Mouse (Mus musculus): Measurements from ENCODE around the gene Tlx1. TPM values are rescaled to one million over a fixed set of nuclear protein-coding genes. Genes with fewer than 3 reads are reported as not detected.
A peak's percentile ranks its signal among the peaks of the same experiment; 100 is the strongest.

The Tlx1 gene
- polyA plus RNA-seq, 1 experiment from 2014 or later = not detected

- Histone ChIP-seq H3K9ac (replicated peaks; ENCODE audit: low read depth) (no peak overlapping the region), H3K36me3 (ENCODE audit: insufficient read depth, low read length) (no peaks in the 10 kb centered on the region), H3K27me3 (replicated peaks; ENCODE audit: insufficient read depth, low read length) (no peaks in the 10 kb centered on the region), H3K4me2 (replicated peaks; ENCODE audit: low read depth, low read length) (no peak overlapping the region), H3K9me3 (ENCODE audit: low read length) (no peaks in the 10 kb centered on the region), H3K4me3 (ENCODE audit: low read depth, low read length) (no peak overlapping the region), H3K27ac (ENCODE audit: low read length) (no peak overlapping the region), H3K4me1 (ENCODE audit: insufficient read depth, low read depth, low read length) (no peaks in the 10 kb centered on the region)
- ATAC-seq (peak; percentile 64), DNase-seq (ENCODE audit: low spot score) (peak; percentile 90)
- WGBS = 16% methylated on average over 26 of the region's 26 CpGs
- TF ChIP-seq EP300 (IDR thresholded peaks at IDR 0.05) (no peak), CTCF (IDR thresholded peaks at IDR 0.05) (peak; percentile 88)
Observed at GRCm38 (mm10) chr19:45177004-45177737, 26.7 kb downstream of the Tlx1 start.

GRCm38 (mm10) chr19:45179451-45179850 lies 29.0 kb downstream of the Tlx1 start:
- no peak overlapping the region for H3K4me3 ChIP-seq (ENCODE audit: low read depth, low read length)
- TF ChIP-seq CTCF (IDR thresholded peaks at IDR 0.05) = no peak
- no peak for TF ChIP-seq EP300 (IDR thresholded peaks at IDR 0.05)
- WGBS = 77% methylated on average over 4 of the region's 4 CpGs

GRCm38 (mm10) chr19:45180447-45180846 lies 30.0 kb downstream of the Tlx1 start:
- H3K4me2 ChIP-seq (replicated peaks; ENCODE audit: low read depth, low read length) = no peak overlapping the region
- H3K27ac ChIP-seq (ENCODE audit: low read length) = no peak overlapping the region
- TF ChIP-seq CTCF (IDR thresholded peaks at IDR 0.05) (no peak), EP300 (IDR thresholded peaks at IDR 0.05) (no peak)
- H3K4me1 ChIP-seq (ENCODE audit: insufficient read depth, low read depth, low read length) = no peaks in the 10 kb centered on the region
- no peaks in the 10 kb centered on the region for H3K9me3 ChIP-seq (ENCODE audit: low read length)
- H3K27me3 ChIP-seq (replicated peaks; ENCODE audit: insufficient read depth, low read length) = no peaks in the 10 kb centered on the region
- no peak overlapping the region for H3K4me3 ChIP-seq (ENCODE audit: low read depth, low read length)
- no peak overlapping the region for H3K9ac ChIP-seq (replicated peaks; ENCODE audit: low read depth)
- no peaks in the 10 kb centered on the region for H3K36me3 ChIP-seq (ENCODE audit: insufficient read depth, low read length)
- WGBS = 82% methylated on average over 5 of the region's 5 CpGs
- ATAC-seq (no peak), DNase-seq (ENCODE audit: low spot score) (no peak)

More at GRCm38 (mm10) chr19:45179451-45179850, 29.0 kb downstream of the Tlx1 start:
- H3K9me3 ChIP-seq (ENCODE audit: low read length) = no peaks in the 10 kb centered on the region
- no peaks in the 10 kb centered on the region for H3K27me3 ChIP-seq (replicated peaks; ENCODE audit: insufficient read depth, low read length)
- no peaks in the 10 kb centered on the region for H3K4me1 ChIP-seq (ENCODE audit: insufficient read depth, low read depth, low read length)
- ATAC-seq (no peak), DNase-seq (ENCODE audit: low spot score) (no peak)
- H3K27ac ChIP-seq (ENCODE audit: low read length) = no peak overlapping the region
- H3K36me3 ChIP-seq (ENCODE audit: insufficient read depth, low read length) = no peaks in the 10 kb centered on the region
- H3K4me2 ChIP-seq (replicated peaks; ENCODE audit: low read depth, low read length) = no peak overlapping the region
- no peak overlapping the region for H3K9ac ChIP-seq (replicated peaks; ENCODE audit: low read depth)

GRCm38 (mm10) chr19:45194651-45195050 lies 44.2 kb downstream of the Tlx1 start:
- DNase-seq (ENCODE audit: low spot score) (no peak), ATAC-seq (no peak)
- WGBS = 40% methylated on average over 4 of the region's 4 CpGs

GRCm38 (mm10) chr19:45196967-45197366 lies 46.5 kb downstream of the Tlx1 start:
- no peaks in the 10 kb centered on the region for H3K36me3 ChIP-seq (ENCODE audit: insufficient read depth, low read length)
- WGBS = 91% methylated on average over 8 of the region's 8 CpGs
- no peak for TF ChIP-seq EP300 (IDR thresholded peaks at IDR 0.05)
- TF ChIP-seq CTCF (IDR thresholded peaks at IDR 0.05) = no peak
- no peak overlapping the region for H3K27ac ChIP-seq (ENCODE audit: low read length)
- no peaks in the 10 kb centered on the region for H3K4me1 ChIP-seq (ENCODE audit: insufficient read depth, low read depth, low read length)
- H3K27me3 ChIP-seq (replicated peaks; ENCODE audit: insufficient read depth, low read length) = no peaks in the 10 kb centered on the region
- H3K4me3 ChIP-seq (ENCODE audit: low read depth, low read length) = no peak overlapping the region
- no peaks in the 10 kb centered on the region for H3K9me3 ChIP-seq (ENCODE audit: low read length)
- no peak overlapping the region for H3K4me2 ChIP-seq (replicated peaks; ENCODE audit: low read depth, low read length)
- DNase-seq (ENCODE audit: low spot score) (no peak), ATAC-seq (no peak)
- no peak overlapping the region for H3K9ac ChIP-seq (replicated peaks; ENCODE audit: low read depth)

More at GRCm38 (mm10) chr19:45194651-45195050, 44.2 kb downstream of the Tlx1 start:
- no peak overlapping the region for H3K9ac ChIP-seq (replicated peaks; ENCODE audit: low read depth)
- no peak overlapping the region for H3K4me3 ChIP-seq (ENCODE audit: low read depth, low read length)
- no peaks in the 10 kb centered on the region for H3K36me3 ChIP-seq (ENCODE audit: insufficient read depth, low read length)
- H3K27me3 ChIP-seq (replicated peaks; ENCODE audit: insufficient read depth, low read length) = no peaks in the 10 kb centered on the region
- H3K4me1 ChIP-seq (ENCODE audit: insufficient read depth, low read depth, low read length) = no peaks in the 10 kb centered on the region
- no peaks in the 10 kb centered on the region for H3K9me3 ChIP-seq (ENCODE audit: low read length)
- TF ChIP-seq EP300 (IDR thresholded peaks at IDR 0.05) (no peak), CTCF (IDR thresholded peaks at IDR 0.05) (no peak)
- no peak overlapping the region for H3K27ac ChIP-seq (ENCODE audit: low read length)
- no peak overlapping the region for H3K4me2 ChIP-seq (replicated peaks; ENCODE audit: low read depth, low read length)

- ATAC-seq = no peak
- no peak for TF ChIP-seq CTCF (IDR thresholded peaks at IDR 0.05)
- no peak for TF ChIP-seq EP300 (IDR thresholded peaks at IDR 0.05)
- DNase-seq (ENCODE audit: low spot score) = no peak
- Histone ChIP-seq H3K9me3 (ENCODE audit: low read length) (no peaks in the 10 kb centered on the region), H3K36me3 (ENCODE audit: insufficient read depth, low read length) (no peaks in the 10 kb centered on the region), H3K9ac (replicated peaks; ENCODE audit: low read depth) (no peak overlapping the region), H3K27ac (ENCODE audit: low read length) (no peak overlapping the region), H3K4me2 (replicated peaks; ENCODE audit: low read depth, low read length) (no peak overlapping the region), H3K27me3 (replicated peaks; ENCODE audit: insufficient read depth, low read length) (0 out of 2 replicates have a peak, but pooled peaks cover 4% of the 10 kb centered on the region), H3K4me3 (ENCODE audit: low read depth, low read length) (no peak overlapping the region), H3K4me1 (ENCODE audit: insufficient read depth, low read depth, low read length) (no peaks in the 10 kb centered on the region)
- WGBS = 76% methylated on average over 3 of the region's 3 CpGs
Observed at GRCm38 (mm10) chr19:45205311-45206105, 55.0 kb downstream of the Tlx1 start.

Other genes starting within 250 kb of the Tlx1 start
- gene Slf2, start 219.5 kb upstream of the Tlx1 start, polyA plus RNA-seq (2015; fragmentation: Nextera tagmentation; extraction: Ambion mirVana) = 10.6 and 11.6 TPM in 2 replicates
- gene Sema4g, start 161.6 kb upstream of the Tlx1 start, polyA plus RNA-seq (2015; fragmentation: Nextera tagmentation; extraction: Ambion mirVana) = 0.47 and 1.0 TPM in 2 replicates
- 7.5 and 7.9 TPM in 2 replicates for gene Twnk, start 145.0 kb upstream of the Tlx1 start, polyA plus RNA-seq (2015; fragmentation: Nextera tagmentation; extraction: Ambion mirVana)
- gene Mrpl43, start 144.2 kb upstream of the Tlx1 start, polyA plus RNA-seq (2015; fragmentation: Nextera tagmentation; extraction: Ambion mirVana) = 62.6 and 63.3 TPM in 2 replicates
- gene Lzts2, start 136.3 kb upstream of the Tlx1 start, polyA plus RNA-seq (2015; fragmentation: Nextera tagmentation; extraction: Ambion mirVana) = 56.0 and 59.4 TPM in 2 replicates
- gene Pdzd7, start 105.0 kb upstream of the Tlx1 start, polyA plus RNA-seq (2015; fragmentation: Nextera tagmentation; extraction: Ambion mirVana) = 0.12 and 0.13 TPM in 2 replicates
- gene Sfxn3, start 103.2 kb upstream of the Tlx1 start, polyA plus RNA-seq (2015; fragmentation: Nextera tagmentation; extraction: Ambion mirVana) = 45.6 and 53.0 TPM in 2 replicates
- 11.2 and 12.8 TPM in 2 replicates for gene Kazald1, start 75.4 kb upstream of the Tlx1 start, polyA plus RNA-seq (2015; fragmentation: Nextera tagmentation; extraction: Ambion mirVana)
- gene Lbx1, start 85.1 kb downstream of the Tlx1 start, polyA plus RNA-seq (2015; fragmentation: Nextera tagmentation; extraction: Ambion mirVana) = not detected in 2 replicates
- gene Btrc, start 213.1 kb downstream of the Tlx1 start, polyA plus RNA-seq (2015; fragmentation: Nextera tagmentation; extraction: Ambion mirVana) = 20.7 and 25.6 TPM in 2 replicates

All from lung, postnatal 0 days (tissue).